Mouse (Mus musculus): ENCODE measurements around the gene Agfg1. TPM values are rescaled to one million over a fixed set of nuclear protein-coding genes. Genes with fewer than 3 reads are reported as not detected.
A peak's percentile ranks its signal among the peaks of the same experiment; 100 is the strongest.
"Not testable (repeated sequence)": the region's sequence is repeated elsewhere in the genome, so short reads cannot be mapped to it uniquely, and the experiment has no call there.

Gene Agfg1
- total RNA-seq, 2 experiments from 2014 or later = 81.8 to 90.3 TPM

DNA sequence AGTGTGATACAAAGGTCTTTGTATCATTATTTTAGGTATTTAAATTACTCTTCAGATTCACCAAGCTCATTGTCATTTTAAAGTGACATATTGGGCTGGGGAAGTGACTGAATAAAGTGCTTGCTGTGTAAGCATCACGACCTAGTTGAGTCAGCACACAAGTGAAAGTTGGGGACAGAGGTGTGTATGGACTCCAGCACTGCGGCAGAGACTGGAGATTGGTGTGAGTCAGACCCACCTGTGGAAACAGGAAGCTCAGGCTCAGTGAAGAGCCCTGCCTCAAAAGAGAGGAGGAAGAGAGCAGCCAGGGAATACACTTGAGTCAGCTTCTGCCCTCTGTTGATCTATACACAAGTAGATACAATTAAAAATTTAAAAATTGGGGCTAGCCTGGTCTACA lies 39.9 kb downstream of the Agfg1 start:
- intact Hi-C loops (cut with DNase I) = no loop called here
- no peak for DNase-seq (ENCODE audit: low spot score in 2 of 2)

DNA sequence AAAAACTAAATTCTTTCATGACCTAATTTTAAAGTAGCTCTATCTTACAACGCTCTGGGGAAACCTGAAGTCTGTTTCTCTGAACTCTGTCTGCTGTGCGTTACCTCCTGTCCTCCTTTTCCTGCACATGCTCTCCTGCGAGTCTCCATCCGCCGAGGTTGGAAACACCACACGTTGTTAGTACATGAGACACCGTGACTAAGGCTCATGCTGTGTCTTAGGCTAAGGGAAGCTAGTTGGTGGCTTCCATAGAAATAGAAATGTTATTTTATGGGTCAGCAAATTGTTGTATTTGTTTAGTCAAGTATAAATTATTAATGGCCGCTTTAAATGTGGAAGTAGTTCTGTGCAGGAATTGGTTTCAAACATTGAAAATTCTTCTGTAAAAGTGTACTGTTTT lies 40.9 kb downstream of the Agfg1 start:
- intact Hi-C loops (cut with DNase I) = no loop called here

DNA sequence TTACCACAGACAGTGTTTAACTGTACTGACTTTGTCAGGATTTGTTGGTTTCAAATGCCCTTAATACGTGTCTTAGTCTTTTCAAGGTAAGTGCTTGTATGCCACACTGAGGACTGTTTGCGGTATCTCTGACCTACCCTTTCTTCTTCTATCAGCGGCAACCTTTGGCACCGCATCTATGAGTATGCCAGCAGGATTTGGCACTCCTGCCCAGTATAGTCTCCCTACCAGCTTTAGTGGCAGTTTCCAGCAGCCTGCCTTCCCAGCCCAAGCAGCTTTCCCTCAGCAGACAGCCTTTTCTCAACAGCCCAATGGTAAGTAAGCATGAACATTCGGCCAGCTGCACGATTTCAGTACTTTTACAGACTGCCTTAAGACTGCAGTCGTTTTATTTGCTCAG lies 54.0 kb downstream of the Agfg1 start:
- DNase-seq (ENCODE audit: low spot score in 2 of 2) = no peak
- intact Hi-C loops (cut with DNase I) = no loop called here

More for the DNA sequence above, 40.9 kb downstream of the Agfg1 start:
- DNase-seq (ENCODE audit: low spot score in 2 of 2) = no peak

DNA sequence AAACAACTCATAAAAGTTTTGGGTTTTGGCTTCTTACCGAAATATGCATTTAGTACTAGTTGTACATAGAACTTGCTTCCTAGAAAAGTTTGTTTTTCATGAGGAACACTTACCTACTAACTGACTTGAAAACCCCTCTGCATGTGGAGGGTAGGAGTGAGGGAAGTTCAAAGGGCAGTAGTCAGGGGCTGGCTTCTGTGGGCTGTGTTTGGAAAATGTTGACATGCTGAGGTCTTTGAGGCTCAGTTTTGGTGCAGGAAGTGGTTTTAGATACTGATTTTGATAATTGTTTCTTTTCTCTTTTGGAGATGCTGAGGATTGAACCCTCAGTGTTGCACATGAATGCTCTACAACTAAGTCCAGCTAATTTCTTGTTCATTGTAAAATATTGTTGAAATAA lies 61.3 kb downstream of the Agfg1 start:
- no peak for DNase-seq (ENCODE audit: low spot score in 2 of 2)
- intact Hi-C loops (cut with DNase I) = no loop called here

DNA sequence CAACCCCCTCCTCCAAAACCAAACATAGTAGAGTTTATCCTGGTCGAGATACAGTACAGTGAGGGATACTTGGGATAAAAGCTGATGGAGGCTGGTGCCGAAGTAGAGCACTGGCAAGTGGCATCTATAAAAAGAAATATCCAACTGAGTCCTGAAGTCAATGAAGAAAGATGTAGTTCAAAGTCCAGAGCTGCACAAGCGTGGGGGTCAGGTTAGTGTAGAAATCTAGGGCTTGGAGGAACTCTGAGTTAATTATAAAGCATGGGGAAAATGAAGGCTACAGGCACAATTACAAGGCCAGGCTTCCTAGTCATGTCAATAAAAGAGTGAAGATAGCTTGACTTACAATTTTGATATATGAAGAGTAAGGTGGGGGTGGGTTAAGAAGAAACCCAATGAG lies 61.9 kb downstream of the Agfg1 start:
- no peak for DNase-seq (ENCODE audit: low spot score in 2 of 2)
- intact Hi-C loops (cut with DNase I) = no loop called here

DNA sequence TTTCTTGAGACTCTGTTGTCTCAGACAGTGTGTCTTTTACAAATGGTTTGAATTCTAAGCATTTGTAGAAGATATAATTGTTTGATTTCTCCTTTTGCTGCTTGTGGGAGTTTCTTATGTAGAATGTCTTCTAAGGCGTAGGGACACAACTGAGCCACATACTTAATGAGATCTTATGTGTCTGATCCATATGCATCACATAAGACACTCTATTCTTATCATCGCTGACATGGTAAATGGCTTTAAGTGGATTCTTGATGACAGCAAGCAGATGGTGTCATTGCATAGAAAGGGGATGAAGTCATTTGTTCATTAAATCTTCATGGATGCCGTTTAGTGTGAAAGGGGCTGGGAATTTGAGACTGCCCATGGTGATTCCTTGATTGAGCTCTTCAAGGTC lies 66.6 kb downstream of the Agfg1 start:
- intact Hi-C loops (cut with DNase I) = no loop called here
- peak in 1 of 2 experiments; percentile 21 for DNase-seq (ENCODE audit: low spot score in 2 of 2)

DNA sequence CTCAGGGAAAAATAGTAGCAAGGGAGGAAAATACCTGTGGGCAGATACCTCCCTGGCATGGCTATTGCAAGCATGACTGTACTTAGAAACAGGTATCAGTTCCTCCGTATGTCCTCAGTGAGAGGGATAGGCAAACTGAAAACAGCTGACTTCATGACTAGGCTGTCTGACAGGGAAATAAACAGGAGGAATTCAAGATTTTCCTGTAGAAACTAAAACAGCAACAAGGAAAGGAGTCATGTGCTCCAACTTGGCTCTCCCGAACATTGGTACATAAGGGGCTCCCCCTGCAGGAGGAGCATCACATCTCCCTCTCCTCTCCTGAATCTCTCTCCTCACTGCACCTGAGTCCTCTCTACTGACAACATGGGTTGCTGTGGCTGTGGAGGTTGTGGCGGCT lies 73.7 kb downstream of the Agfg1 start, which contains the start of gene A030005L19Rik:
A030005L19Rik (plus strand) TSS at position 301 of the 400 bp plus-strand sequence.
- intact Hi-C loops (cut with DNase I) = no loop called here
- DNase-seq (ENCODE audit: low spot score in 2 of 2) = no peak

DNA sequence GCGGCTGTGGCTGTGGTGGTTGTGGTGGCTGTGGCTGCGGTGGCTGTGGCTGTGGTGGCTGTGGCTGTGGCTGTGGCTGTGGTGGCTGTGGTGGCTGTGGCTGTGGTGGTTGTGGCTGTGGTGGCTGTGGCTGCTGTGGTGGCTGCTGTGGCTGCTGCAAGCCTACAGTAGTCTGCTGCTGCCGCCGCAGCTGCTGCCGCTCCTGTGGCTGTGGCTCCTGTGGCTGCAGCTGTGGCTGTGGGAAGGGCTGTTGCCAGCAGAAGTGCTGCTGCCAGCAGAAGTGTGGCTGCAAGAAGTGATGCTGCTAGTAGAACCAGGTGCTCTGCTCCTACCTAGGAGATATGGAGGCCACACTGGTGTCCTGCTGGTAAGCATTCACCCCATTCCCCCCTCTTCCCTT lies 74.2 kb downstream of the Agfg1 start:
- DNase-seq (ENCODE audit: low spot score in 2 of 2); intact Hi-C loops (cut with DNase I): not testable (repeated sequence)

DNA sequence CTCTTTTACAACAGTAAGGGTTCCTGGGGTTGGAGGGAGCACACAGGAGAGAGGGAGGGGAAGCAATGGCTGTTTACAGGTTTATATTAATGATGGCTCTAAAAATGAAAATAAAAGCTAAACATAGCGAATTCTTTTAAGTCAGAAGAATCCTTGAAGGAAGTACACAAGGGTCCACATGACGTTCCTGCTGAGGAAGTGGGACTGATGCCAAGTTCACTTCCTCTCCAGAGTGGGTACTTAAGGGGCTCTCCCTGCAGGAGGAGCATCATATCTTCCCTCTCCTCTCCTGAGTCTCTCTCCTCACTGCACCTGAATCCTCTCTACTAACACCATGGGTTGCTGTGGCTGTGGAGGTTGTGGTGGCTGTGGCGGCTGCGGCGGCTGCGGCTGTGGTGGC lies 85.4 kb downstream of the Agfg1 start, which contains the start of gene A030014E15Rik:
A030014E15Rik (plus strand) TSS at position 268 of the 400 bp plus-strand sequence.
- no peak for DNase-seq (ENCODE audit: low spot score in 2 of 2)
- intact Hi-C loops (cut with DNase I) = no loop called here

DNA sequence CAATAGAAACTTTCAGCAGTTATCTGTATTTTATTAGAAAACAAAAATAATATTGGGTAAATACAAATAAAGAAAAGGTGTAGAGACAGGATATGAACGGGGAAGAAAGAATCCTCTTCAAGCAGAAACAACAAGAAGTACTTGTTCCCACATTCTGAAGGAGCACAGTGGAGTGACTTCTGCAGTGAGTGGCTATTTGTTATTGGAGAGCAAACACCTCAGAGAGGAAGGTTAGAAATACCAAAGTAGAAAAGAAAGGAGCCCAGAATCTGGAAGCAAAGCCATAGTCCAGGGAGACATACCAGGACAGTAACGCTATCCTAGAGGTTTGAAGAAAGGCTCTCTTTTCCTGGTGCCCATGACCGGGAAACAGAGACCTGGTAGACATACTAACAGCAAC lies 91.3 kb downstream of the Agfg1 start:
- intact Hi-C loops (cut with DNase I); DNase-seq (ENCODE audit: low spot score in 2 of 2): not testable (repeated sequence)

DNA sequence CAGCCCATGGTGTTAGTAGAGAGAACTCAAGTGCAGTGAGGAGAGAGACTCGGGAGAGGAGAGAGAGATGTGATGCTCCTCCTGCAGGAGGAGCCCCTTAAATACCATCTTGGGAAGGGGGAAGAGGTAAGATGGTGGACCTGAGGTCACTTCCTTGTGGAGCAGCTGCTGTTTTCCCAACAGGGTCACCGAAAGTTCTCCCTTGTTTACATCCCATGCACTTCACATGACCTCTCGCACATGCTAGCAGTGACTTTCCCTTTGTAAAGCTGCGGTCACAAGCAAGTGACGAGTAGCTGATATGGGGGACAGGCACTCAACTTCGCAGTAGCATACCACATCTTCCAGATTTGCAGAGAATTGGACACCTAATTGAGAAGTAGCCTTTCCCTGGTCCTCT lies 92.0 kb downstream of the Agfg1 start, which contains the start of gene Gm6217:
Gm6217 (minus strand) TSS at position 74 of the 400 bp plus-strand sequence.
- intact Hi-C loops (cut with DNase I); DNase-seq (ENCODE audit: low spot score in 2 of 2): not testable (repeated sequence)

DNA sequence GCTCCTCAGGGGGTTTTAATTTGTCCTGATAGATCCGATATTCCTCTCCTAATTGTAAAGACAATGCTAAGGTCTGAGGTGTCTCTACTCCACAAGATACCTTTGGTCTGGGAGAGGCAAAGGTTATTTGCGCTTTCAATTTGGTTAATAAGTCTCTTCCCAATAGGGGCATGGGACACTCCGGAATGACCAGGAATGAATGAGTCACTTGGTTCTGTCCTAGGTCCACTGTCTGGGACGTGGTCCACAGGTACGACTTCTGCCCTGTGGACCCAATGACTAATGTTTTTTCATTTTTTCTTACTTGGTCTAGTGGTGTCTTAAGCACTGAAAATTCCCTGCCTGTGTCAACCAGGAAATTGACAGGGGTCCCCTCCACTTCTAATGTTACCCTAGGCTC lies 99.4 kb downstream of the Agfg1 start:
- no peak for DNase-seq (ENCODE audit: low spot score in 2 of 2)
- intact Hi-C loops (cut with DNase I) = no loop called here

DNA sequence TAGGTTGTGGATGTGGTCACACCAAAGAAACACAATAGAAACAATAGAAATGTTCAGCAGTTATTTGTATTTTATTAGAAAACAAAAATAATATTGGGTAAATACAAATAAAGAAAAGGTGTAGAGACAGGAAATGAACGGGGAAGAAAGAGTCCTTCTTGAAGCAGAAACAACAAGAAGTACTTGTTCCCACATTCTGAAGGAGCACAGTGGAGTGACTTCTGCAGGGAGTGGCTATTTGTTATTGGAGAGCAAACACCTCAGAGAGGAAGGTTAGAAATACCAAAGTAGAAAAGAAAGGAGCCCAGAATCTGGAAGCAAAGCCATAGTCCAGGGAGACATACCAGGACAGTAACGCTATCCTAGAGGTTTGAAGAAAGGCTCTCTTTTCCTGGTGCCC lies 103.2 kb downstream of the Agfg1 start:
- not testable (repeated sequence) for DNase-seq (ENCODE audit: low spot score in 2 of 2)

DNA sequence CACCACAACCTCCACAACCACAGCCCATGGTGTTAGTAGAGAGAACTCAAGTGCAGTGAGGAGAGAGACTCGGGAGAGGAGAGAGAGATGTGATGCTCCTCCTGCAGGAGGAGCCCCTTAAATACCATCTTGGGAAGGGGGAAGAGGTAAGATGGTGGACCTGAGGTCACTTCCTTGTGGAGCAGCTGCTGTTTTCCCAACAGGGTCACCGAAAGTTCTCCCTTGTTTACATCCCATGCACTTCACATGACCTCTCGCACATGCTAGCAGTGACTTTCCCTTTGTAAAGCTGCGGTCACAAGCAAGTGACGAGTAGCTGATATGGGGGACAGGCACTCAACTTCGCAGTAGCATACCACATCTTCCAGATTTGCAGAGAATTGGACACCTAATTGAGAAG lies 104.0 kb downstream of the Agfg1 start, which contains the start of gene A030003K21Rik:
A030003K21Rik (minus strand) TSS at position 94 of the 400 bp plus-strand sequence.
- DNase-seq (ENCODE audit: low spot score in 2 of 2); intact Hi-C loops (cut with DNase I): not testable (repeated sequence)

More for the DNA sequence above, 103.2 kb downstream of the Agfg1 start:
- intact Hi-C loops (cut with DNase I) = not testable (repeated sequence)

DNA sequence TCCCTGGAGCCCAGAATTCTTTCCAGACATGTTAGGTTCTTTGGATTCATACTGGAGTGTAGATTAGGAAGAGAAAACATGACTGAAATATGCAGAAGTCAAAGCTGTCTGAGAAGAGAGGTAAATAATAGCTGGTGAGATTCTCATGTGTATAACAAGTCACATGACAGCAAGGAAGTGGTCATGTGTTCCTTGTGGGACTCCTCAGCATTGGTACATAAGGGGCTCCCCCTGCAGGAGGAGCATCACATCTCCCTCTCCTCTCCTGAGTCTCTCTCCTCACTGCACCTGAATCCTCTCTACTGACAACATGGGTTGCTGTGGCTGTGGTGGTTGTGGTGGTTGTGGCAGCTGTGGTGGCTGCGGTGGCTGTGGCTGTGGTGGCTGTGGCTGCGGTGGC lies 106.7 kb downstream of the Agfg1 start:
- DNase-seq (ENCODE audit: low spot score in 2 of 2); intact Hi-C loops (cut with DNase I): not testable (repeated sequence)

DNA sequence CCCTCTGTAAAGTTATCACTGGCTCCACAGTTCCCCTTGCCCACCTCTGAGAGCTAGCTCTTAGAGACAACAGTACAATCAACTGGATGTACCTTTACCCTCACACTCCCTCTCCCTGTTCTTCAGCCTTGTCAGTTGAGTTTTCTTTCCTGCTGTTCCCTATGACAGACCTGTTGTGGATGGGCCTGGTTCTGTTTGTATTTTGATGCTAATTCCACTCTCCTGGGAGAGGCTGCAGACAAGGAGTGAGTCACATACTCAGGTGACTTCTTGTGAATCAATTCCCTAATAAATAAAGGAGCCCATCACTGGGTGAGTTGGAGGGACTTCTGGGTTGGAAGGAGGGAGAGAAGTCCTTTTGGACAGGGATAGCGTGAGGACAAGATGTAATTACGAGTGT lies 109.3 kb downstream of the Agfg1 start:
- no peak for DNase-seq (ENCODE audit: low spot score in 2 of 2)
- intact Hi-C loops (cut with DNase I) = no loop called here

Small RNA genes lying within 50 kb of the gene (microRNA-seq; reads per million reads assigned to microRNA genes)
- 0.26 to 1.3 reads per million in 2 experiments for gene Gm22396

Other genes with a start within 250 kb of the Agfg1 start
- gene Mff, start 114.6 kb upstream of the Agfg1 start, total RNA-seq (2021) = 100 to 1,000 TPM; 268 to 270 TPM
- gene Tm4sf20, start 71.0 kb upstream of the Agfg1 start, total RNA-seq (2021) = not detected
- not detected for gene Gm47791, start 68.2 kb upstream of the Agfg1 start, total RNA-seq (2021)
- not detected for gene A030005L19Rik, start 73.8 kb downstream of the Agfg1 start, total RNA-seq (2021)
- not detected for gene A030014E15Rik, start 85.4 kb downstream of the Agfg1 start, total RNA-seq (2021)
- gene Gm6217, start 91.9 kb downstream of the Agfg1 start, total RNA-seq (2021) = not detected
- not detected for gene A030003K21Rik, start 103.9 kb downstream of the Agfg1 start, total RNA-seq (2021)
- not detected for gene Gm7544, start 116.5 kb downstream of the Agfg1 start, total RNA-seq (2021)
- not detected for gene Gm47955, start 120.8 kb downstream of the Agfg1 start, total RNA-seq (2021)
- gene Gm47959, start 161.1 kb downstream of the Agfg1 start, total RNA-seq (2021) = not detected
- 1 to 10 TPM; 2.1 to 2.5 TPM for gene Slc19a3, start 199.0 kb downstream of the Agfg1 start, total RNA-seq (2021)
- gene Krtap28-10, start 203.0 kb downstream of the Agfg1 start, total RNA-seq (2021) = not detected
- gene Gm47969, start 205.4 kb downstream of the Agfg1 start, total RNA-seq (2021) = not detected
- not detected for gene A030005K14Rik, start 219.9 kb downstream of the Agfg1 start, total RNA-seq (2021)
- not detected for gene Krtap28-13, start 221.4 kb downstream of the Agfg1 start, total RNA-seq (2021)